Mouse (Mus musculus): ENCODE measurements around the gene Rasa2. TPM values are rescaled to one million over a fixed set of nuclear protein-coding genes. Genes with fewer than 3 reads are reported as not detected.

Rasa2 gene
- polyA plus RNA-seq, 1 experiment from 2014 or later, result 24.3 TPM

DNA sequence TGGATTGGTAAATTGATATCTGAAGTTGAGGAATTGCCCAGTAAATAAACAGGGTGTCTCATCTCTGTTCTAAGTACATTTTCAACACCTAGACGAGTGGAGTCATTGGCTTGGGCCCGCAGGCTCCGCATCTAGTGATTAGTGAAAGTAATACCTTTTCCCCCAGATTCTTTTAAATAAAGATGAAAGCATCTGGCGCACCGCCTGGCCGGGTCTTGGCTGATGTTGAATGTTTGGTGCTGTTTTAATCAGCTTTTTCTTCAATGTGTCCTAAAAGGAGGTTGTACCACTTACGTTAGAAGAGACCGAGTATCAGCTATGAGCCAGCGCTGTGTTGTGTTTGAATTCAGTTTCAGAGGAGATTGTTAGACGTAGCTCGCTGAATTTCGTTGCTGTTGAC is 39.8 kb upstream of the Rasa2 start:
- Histone ChIP-seq H3K27me3 (ENCODE audit: control insufficient read depth, insufficient read depth, low read length) (no peaks in the 10 kb centered on the region), H3K9me3 (ENCODE audit: control insufficient read depth, low read depth, low read length) (no peaks in the 10 kb centered on the region), H3K36me3 (ENCODE audit: control insufficient read depth, insufficient read depth, low read length) (no peaks in the 10 kb centered on the region), H3K4me3 (ENCODE audit: low read depth, low read length) (no peak overlapping the region), H3K27ac (ENCODE audit: low read length) (no peak overlapping the region), H3K4me2 (replicated peaks; ENCODE audit: low read depth, low read length) (no peak overlapping the region), H3K9ac (replicated peaks; ENCODE audit: low read depth, low read length) (no peak overlapping the region), H3K4me1 (ENCODE audit: control insufficient read depth, insufficient read depth, low read length) (no peaks in the 10 kb centered on the region)
- ATAC-seq (ENCODE audit: insufficient number of reproducible peaks, insufficient read depth, low FRiP score, low read depth), result no peak
- 90% methylated on average over 12 of the region's 12 CpGs for WGBS

DNA sequence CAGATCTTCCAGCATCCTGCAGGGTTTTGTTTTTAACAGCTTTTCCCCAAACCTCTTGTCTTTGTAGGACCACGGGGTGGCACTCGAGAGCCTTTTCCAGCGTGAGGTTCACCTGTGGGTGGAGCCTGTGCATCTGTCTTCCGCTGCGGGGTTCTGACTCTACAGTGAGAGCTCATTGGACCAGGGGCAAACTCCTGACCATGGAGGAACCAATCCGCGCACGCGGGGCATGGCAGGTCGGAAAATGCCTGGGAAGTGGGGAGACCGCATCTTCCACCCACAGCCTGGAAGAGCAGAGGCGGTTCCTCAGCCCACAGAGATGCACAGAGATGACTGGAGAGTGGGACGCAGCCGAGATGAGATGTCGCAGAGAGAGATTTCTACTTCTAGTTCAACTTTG is 38.5 kb upstream of the Rasa2 start:
- H3K4me1 ChIP-seq (ENCODE audit: control insufficient read depth, insufficient read depth, low read length), result no peaks in the 10 kb centered on the region
- peak; percentile 100 for ATAC-seq (ENCODE audit: insufficient number of reproducible peaks, insufficient read depth, low FRiP score, low read depth)
- H3K9ac ChIP-seq (replicated peaks; ENCODE audit: low read depth, low read length), result no peak overlapping the region
- H3K27me3 ChIP-seq (ENCODE audit: control insufficient read depth, insufficient read depth, low read length), result no peaks in the 10 kb centered on the region
- H3K27ac ChIP-seq (ENCODE audit: low read length), result no peak overlapping the region
- no peaks in the 10 kb centered on the region for H3K36me3 ChIP-seq (ENCODE audit: control insufficient read depth, insufficient read depth, low read length)
- H3K4me2 ChIP-seq (replicated peaks; ENCODE audit: low read depth, low read length), result peak overlapping the region; percentile 55
- H3K4me3 ChIP-seq (ENCODE audit: low read depth, low read length), result peak overlapping the region; percentile 17
- no peaks in the 10 kb centered on the region for H3K9me3 ChIP-seq (ENCODE audit: control insufficient read depth, low read depth, low read length)
- WGBS, result 3% methylated on average over 15 of the region's 15 CpGs

DNA sequence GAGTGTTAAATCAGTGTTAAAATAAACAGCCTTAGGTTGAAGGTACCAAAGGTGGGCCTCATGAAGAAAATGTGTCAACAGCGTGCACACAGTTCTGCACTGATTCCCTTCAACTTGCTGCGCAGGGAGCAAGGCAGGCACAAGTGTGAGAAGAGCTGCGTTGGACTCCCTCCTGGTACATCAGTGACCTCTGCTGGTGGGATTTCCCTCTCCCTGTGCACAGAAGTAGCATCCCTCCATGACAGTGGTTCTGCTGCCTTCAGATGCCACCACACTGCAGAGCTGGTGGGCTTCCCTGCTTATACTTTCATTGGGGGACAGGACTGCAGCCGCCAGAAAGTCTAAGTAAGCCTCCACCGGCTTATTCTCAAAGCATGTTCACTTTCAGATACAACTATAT is 37.2 kb upstream of the Rasa2 start:
- no peak overlapping the region for H3K27ac ChIP-seq (ENCODE audit: low read length)

DNA sequence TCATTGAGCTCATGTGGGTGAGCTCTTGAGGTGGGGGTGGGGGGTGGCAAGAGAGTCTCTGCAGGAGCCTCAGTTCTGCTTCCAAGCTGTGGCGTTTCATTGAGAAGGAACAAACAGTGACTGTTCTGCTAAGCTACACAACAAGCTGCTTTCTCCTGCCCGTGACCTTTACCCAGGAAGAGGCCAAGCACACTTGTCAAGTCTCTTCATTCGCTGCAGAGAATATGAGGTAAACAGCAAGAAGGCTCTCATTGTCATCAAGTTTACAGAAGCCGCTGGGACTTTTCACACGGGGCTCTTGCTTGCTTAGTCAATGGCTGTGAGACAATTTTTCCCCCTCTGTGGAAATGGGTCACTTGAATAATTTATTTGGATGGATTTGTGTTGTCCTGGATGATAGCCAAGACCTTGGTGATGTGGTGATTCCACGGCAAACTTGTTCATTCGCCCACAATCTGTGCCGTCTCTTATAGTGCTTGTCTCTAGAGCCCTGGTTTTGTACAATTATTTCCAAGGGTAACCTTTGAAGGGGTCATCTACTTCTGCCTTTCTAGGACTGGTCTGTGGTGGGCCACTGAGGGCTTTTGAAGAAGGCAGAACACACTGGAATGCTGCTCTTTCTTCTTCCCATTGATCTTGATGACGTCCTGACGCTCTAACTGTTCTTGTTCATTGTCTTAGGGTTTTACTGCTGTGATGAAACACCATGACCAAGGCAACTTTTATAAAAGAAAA is 29.3 kb upstream of the Rasa2 start:
- no peak overlapping the region for H3K27ac ChIP-seq (ENCODE audit: low read length)
- no peak for ATAC-seq (ENCODE audit: insufficient number of reproducible peaks, insufficient read depth, low FRiP score, low read depth)
- no peak overlapping the region for H3K4me3 ChIP-seq (ENCODE audit: low read depth, low read length)
- no peak overlapping the region for H3K4me2 ChIP-seq (replicated peaks; ENCODE audit: low read depth, low read length)
- no peaks in the 10 kb centered on the region for H3K4me1 ChIP-seq (ENCODE audit: control insufficient read depth, insufficient read depth, low read length)
- H3K27me3 ChIP-seq (ENCODE audit: control insufficient read depth, insufficient read depth, low read length), result no peaks in the 10 kb centered on the region
- H3K36me3 ChIP-seq (ENCODE audit: control insufficient read depth, insufficient read depth, low read length), result no peaks in the 10 kb centered on the region
- 66% methylated on average over 10 of the region's 10 CpGs for WGBS
- H3K9me3 ChIP-seq (ENCODE audit: control insufficient read depth, low read depth, low read length), result no peaks in the 10 kb centered on the region
- H3K9ac ChIP-seq (replicated peaks; ENCODE audit: low read depth, low read length), result no peak overlapping the region

More for the DNA sequence above, 37.2 kb upstream of the Rasa2 start:
- Histone ChIP-seq H3K27me3 (ENCODE audit: control insufficient read depth, insufficient read depth, low read length) (no peaks in the 10 kb centered on the region), H3K36me3 (ENCODE audit: control insufficient read depth, insufficient read depth, low read length) (no peaks in the 10 kb centered on the region), H3K9ac (replicated peaks; ENCODE audit: low read depth, low read length) (no peak overlapping the region), H3K9me3 (ENCODE audit: control insufficient read depth, low read depth, low read length) (no peaks in the 10 kb centered on the region), H3K4me3 (ENCODE audit: low read depth, low read length) (no peak overlapping the region), H3K4me2 (replicated peaks; ENCODE audit: low read depth, low read length) (no peak overlapping the region), H3K4me1 (ENCODE audit: control insufficient read depth, insufficient read depth, low read length) (no peaks in the 10 kb centered on the region)
- ATAC-seq (ENCODE audit: insufficient number of reproducible peaks, insufficient read depth, low FRiP score, low read depth), result no peak
- WGBS, result 51% methylated on average over 5 of the region's 5 CpGs

DNA sequence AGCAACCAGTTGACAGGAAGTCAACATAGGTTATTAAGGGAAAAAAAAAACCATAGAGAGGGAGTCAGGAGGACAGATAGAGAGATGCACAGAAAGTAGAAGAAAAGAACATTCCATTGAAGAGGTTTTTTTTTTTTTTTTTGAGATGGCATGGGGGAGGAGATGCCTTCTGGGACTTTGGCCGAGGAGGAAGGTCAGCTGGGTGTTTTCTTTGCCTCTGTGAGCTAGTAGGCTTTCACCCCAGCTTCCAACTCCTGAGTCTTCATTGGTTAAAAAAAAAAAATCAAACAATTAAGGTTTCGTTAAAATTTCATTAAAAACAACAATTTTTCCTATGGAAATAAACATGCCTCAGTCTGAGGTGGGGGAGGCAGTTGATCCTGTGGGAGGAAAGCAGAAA is 28.4 kb upstream of the Rasa2 start:
- ATAC-seq (ENCODE audit: insufficient number of reproducible peaks, insufficient read depth, low FRiP score, low read depth), result no peak

DNA sequence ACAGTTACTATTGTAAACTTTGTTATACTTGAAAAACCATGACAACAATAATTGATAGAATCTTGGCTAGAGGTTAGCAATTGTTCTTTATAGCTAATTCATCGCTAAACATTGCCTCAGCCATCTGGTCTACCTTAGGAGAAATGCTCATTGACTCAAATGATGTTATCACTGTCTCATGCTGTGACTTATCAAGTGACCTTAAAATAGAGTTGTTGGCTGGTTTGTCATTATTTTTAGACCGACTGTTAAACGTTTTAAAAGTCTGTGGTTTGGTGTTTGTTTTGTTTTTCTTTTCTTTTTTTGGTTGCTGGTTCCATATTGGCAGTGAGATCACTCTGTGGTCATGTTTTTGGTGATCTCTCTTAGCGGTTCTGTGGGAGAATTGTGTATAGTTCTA is 22.1 kb upstream of the Rasa2 start:
- WGBS, result 70% methylated on average over 4 of the region's 4 CpGs
- no peaks in the 10 kb centered on the region for H3K27me3 ChIP-seq (ENCODE audit: control insufficient read depth, insufficient read depth, low read length)
- H3K4me1 ChIP-seq (ENCODE audit: control insufficient read depth, insufficient read depth, low read length), result no peaks in the 10 kb centered on the region
- no peak overlapping the region for H3K4me3 ChIP-seq (ENCODE audit: low read depth, low read length)
- no peak overlapping the region for H3K4me2 ChIP-seq (replicated peaks; ENCODE audit: low read depth, low read length)
- no peak overlapping the region for H3K27ac ChIP-seq (ENCODE audit: low read length)
- H3K9ac ChIP-seq (replicated peaks; ENCODE audit: low read depth, low read length), result no peak overlapping the region
- ATAC-seq (ENCODE audit: insufficient number of reproducible peaks, insufficient read depth, low FRiP score, low read depth), result no peak
- no peaks in the 10 kb centered on the region for H3K36me3 ChIP-seq (ENCODE audit: control insufficient read depth, insufficient read depth, low read length)
- no peaks in the 10 kb centered on the region for H3K9me3 ChIP-seq (ENCODE audit: control insufficient read depth, low read depth, low read length)

More for the DNA sequence above, 28.4 kb upstream of the Rasa2 start:
- H3K4me1 ChIP-seq (ENCODE audit: control insufficient read depth, insufficient read depth, low read length), result no peaks in the 10 kb centered on the region
- no peaks in the 10 kb centered on the region for H3K9me3 ChIP-seq (ENCODE audit: control insufficient read depth, low read depth, low read length)
- H3K27me3 ChIP-seq (ENCODE audit: control insufficient read depth, insufficient read depth, low read length), result no peaks in the 10 kb centered on the region
- H3K4me2 ChIP-seq (replicated peaks; ENCODE audit: low read depth, low read length), result no peak overlapping the region
- H3K9ac ChIP-seq (replicated peaks; ENCODE audit: low read depth, low read length), result no peak overlapping the region
- H3K4me3 ChIP-seq (ENCODE audit: low read depth, low read length), result no peak overlapping the region
- H3K27ac ChIP-seq (ENCODE audit: low read length), result no peak overlapping the region
- H3K36me3 ChIP-seq (ENCODE audit: control insufficient read depth, insufficient read depth, low read length), result no peaks in the 10 kb centered on the region
- 58% methylated on average over 2 of the region's 2 CpGs for WGBS

DNA sequence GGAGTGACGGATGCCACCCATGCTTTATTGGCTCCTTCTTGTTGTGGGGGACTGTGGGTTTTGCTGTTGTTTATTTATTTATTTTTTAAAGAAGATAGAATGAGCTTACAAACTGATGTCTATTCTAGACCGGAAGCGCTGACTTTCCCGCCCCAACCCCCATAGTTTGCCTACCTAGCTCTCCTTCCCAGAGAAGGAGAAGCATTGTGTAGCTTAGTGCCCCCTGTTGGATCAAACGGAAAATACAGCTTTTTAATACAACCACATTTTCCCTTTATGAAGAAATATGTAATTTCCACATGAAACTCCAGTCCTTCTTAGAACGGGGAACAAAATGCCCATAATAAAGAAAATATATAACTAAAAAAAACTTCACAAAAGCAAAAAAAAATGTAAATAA is 21.3 kb upstream of the Rasa2 start:
- no peak for ATAC-seq (ENCODE audit: insufficient number of reproducible peaks, insufficient read depth, low FRiP score, low read depth)
- H3K9ac ChIP-seq (replicated peaks; ENCODE audit: low read depth, low read length), result no peak overlapping the region
- H3K27ac ChIP-seq (ENCODE audit: low read length), result no peak overlapping the region
- no peaks in the 10 kb centered on the region for H3K27me3 ChIP-seq (ENCODE audit: control insufficient read depth, insufficient read depth, low read length)
- H3K4me2 ChIP-seq (replicated peaks; ENCODE audit: low read depth, low read length), result no peak overlapping the region
- 68% methylated on average over 6 of the region's 6 CpGs for WGBS
- H3K36me3 ChIP-seq (ENCODE audit: control insufficient read depth, insufficient read depth, low read length), result no peaks in the 10 kb centered on the region
- H3K4me1 ChIP-seq (ENCODE audit: control insufficient read depth, insufficient read depth, low read length), result no peaks in the 10 kb centered on the region
- no peaks in the 10 kb centered on the region for H3K9me3 ChIP-seq (ENCODE audit: control insufficient read depth, low read depth, low read length)
- H3K4me3 ChIP-seq (ENCODE audit: low read depth, low read length), result no peak overlapping the region

DNA sequence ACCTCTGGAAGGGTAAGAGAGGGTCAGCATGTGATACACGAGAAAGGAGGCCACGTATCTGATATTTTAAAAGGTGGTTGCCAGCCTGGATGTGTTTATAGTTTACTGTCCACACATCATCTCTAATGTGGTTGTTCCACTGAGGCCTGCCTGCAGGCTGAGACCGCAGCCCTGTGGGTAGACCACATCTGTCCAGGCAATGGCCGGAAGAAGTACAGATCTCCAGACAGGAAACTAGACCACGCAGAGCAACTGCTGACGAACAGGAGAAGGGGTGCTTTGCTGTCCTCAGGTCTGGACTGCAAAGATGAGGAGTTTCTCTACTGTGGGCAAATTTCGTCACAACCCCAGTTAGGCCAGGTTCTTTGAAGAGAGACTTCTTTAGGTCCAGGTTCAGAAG is 19.4 kb upstream of the Rasa2 start:
- H3K27me3 ChIP-seq (ENCODE audit: control insufficient read depth, insufficient read depth, low read length), result no peaks in the 10 kb centered on the region
- ATAC-seq (ENCODE audit: insufficient number of reproducible peaks, insufficient read depth, low FRiP score, low read depth), result no peak
- no peak overlapping the region for H3K9ac ChIP-seq (replicated peaks; ENCODE audit: low read depth, low read length)
- no peaks in the 10 kb centered on the region for H3K9me3 ChIP-seq (ENCODE audit: control insufficient read depth, low read depth, low read length)
- no peak overlapping the region for H3K4me2 ChIP-seq (replicated peaks; ENCODE audit: low read depth, low read length)
- H3K4me3 ChIP-seq (ENCODE audit: low read depth, low read length), result no peak overlapping the region
- H3K36me3 ChIP-seq (ENCODE audit: control insufficient read depth, insufficient read depth, low read length), result no peaks in the 10 kb centered on the region
- 71% methylated on average over 7 of the region's 7 CpGs for WGBS
- no peaks in the 10 kb centered on the region for H3K4me1 ChIP-seq (ENCODE audit: control insufficient read depth, insufficient read depth, low read length)
- no peak overlapping the region for H3K27ac ChIP-seq (ENCODE audit: low read length)

DNA sequence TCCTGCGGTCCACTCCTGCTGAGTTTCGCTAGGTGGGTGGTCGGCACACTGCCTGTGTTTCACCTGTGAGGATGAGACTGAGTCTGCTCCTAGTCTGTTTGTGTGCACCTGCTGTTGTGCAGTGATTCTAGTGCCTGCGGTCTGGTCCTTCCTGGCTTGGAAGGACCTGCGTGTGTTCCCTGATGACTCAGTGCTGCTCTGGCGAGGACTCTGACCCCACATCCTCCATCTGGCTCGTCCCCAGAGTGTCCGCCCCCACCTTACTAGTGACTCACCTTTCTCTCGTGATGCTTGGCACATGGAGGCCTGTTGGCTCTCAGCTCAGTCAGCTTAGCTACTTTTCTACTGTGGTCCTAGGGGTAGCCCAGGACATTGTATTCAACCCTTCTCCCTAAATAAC is 18.5 kb upstream of the Rasa2 start:
- H3K4me1 ChIP-seq (ENCODE audit: control insufficient read depth, insufficient read depth, low read length), result no peaks in the 10 kb centered on the region
- H3K9ac ChIP-seq (replicated peaks; ENCODE audit: low read depth, low read length), result no peak overlapping the region
- H3K36me3 ChIP-seq (ENCODE audit: control insufficient read depth, insufficient read depth, low read length), result no peaks in the 10 kb centered on the region
- WGBS, result 58% methylated on average over 9 of the region's 9 CpGs
- H3K4me3 ChIP-seq (ENCODE audit: low read depth, low read length), result no peak overlapping the region
- no peak overlapping the region for H3K4me2 ChIP-seq (replicated peaks; ENCODE audit: low read depth, low read length)
- H3K27me3 ChIP-seq (ENCODE audit: control insufficient read depth, insufficient read depth, low read length), result no peaks in the 10 kb centered on the region
- no peaks in the 10 kb centered on the region for H3K9me3 ChIP-seq (ENCODE audit: control insufficient read depth, low read depth, low read length)
- no peak overlapping the region for H3K27ac ChIP-seq (ENCODE audit: low read length)
- ATAC-seq (ENCODE audit: insufficient number of reproducible peaks, insufficient read depth, low FRiP score, low read depth), result no peak

Data from stomach, embryonic 14.5 days (tissue).